ENCODE assay signal across 1 mouse cellular context in the genomic region with DNA sequence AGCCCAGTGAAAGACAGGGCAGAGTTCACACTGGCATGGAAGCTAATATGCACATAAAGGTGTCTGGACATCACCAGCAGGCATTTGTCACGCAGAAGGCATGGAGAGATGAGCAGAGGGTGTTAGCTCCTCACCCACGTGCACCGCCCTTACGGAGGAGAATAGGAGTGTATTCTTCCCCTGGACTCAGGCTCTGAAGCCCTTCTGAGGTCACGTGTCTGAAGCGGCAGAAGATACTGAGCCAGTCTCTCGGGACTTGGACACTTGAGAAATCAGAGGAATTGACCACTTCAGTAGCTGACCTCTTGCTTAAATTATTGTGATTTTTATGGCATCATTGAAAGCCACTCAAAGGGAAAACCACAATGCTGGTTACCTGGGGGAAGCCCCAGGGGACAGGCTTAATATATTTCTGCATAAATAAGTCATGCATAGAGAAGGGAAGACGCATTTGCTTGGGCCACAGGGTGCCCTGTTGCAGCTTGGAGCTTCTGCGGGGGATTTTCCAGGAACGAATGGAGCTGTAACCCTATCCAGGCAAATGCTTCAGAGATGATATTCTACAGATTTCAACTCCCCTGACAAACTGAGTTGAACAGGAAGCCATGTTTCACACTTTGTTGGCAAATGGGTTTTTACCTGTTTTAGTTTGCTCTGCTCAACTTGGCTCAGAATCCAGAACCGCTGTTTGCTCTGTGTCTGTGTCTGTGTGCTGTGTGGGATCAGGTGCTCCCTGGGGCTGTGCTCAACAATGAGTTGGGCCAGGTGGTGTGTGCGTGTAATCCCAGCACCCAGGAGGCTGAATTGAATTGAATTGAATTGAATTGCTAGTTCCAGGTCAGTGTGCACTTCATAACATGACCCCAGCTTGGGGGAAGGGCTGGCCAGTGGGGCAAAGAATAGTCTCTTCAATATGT.
TF ChIP-seq lines count a peak whose summit lies in the region.

No protein-coding gene starts in this region.

TF ChIP-seq in CH12.LX, 34 proteins besides CTCF, POLR2A, EP300 and RAD21:
- TF ChIP-seq SIN3A (IDR thresholded peaks at IDR 0.05; ENCODE audit: low read length) (no peak), USF1 (IDR thresholded peaks at IDR 0.05; ENCODE audit: low read depth, low read length) (peak; percentile 66), ZC3H11A (IDR thresholded peaks at IDR 0.05; ENCODE audit: low read depth, low read length) (no peak), CHD1 (IDR thresholded peaks at IDR 0.05; ENCODE audit: low read depth, low read length) (no peak), RCOR1 (conservative IDR thresholded peaks at IDR 0.05; ENCODE audit: low read depth, low read length) (no peak), HCFC1 (IDR thresholded peaks at IDR 0.05; ENCODE audit: low read depth, low read length) (no peak), GABPA (IDR thresholded peaks at IDR 0.05; ENCODE audit: insufficient replicate concordance, low read depth, low read length) (no peak), NRF1 (IDR thresholded peaks at IDR 0.05; ENCODE audit: low read depth, low read length) (no peak), ETS1 (conservative IDR thresholded peaks at IDR 0.05; ENCODE audit: low read depth, low read length) (peak; percentile 66; the same call in 1 of the 2 replicates), NELFE (IDR thresholded peaks at IDR 0.05; ENCODE audit: low read depth, low read length) (no peak), MAFK (IDR thresholded peaks at IDR 0.05; ENCODE audit: insufficient replicate concordance, low read length) (peak; percentile 23; the same call in 1 of the 2 replicates), MXI1 (IDR thresholded peaks at IDR 0.05; ENCODE audit: low read depth, low read length) (no peak), JUN (IDR thresholded peaks at IDR 0.05; ENCODE audit: insufficient read depth, low read depth, low read length) (no peak), PAX5 (IDR thresholded peaks at IDR 0.05; ENCODE audit: low read length) (no peak), ZNF384 (IDR thresholded peaks at IDR 0.05; ENCODE audit: low read depth, low read length) (no peak), SMC3 (IDR thresholded peaks at IDR 0.05; ENCODE audit: low read depth, low read length) (peak; percentile 6; the same call in 1 of the 2 replicates), ZMIZ1 (IDR thresholded peaks at IDR 0.05; ENCODE audit: low read depth, low read length) (no peak), TBP (conservative IDR thresholded peaks at IDR 0.05; ENCODE audit: low read depth, low read length) (no peak), MYC (IDR thresholded peaks at IDR 0.05; ENCODE audit: low read depth, low read length) (peak; percentile 76), JUND (conservative IDR thresholded peaks at IDR 0.05; ENCODE audit: low read depth, low read length) (no peak), BHLHE40 (IDR thresholded peaks at IDR 0.05; ENCODE audit: low read depth, low read length) (peak; percentile 89), IRF4 (IDR thresholded peaks at IDR 0.05; ENCODE audit: low read depth, low read length) (no peak; the same call in none of the 2 replicates), MAZ (IDR thresholded peaks at IDR 0.05; ENCODE audit: low read depth, low read length) (peak; percentile 24; the same call in 1 of the 2 replicates), POLR2AphosphoS2 (IDR thresholded peaks at IDR 0.05; ENCODE audit: low read depth, low read length) (no peak), ELF1 (IDR thresholded peaks at IDR 0.05; ENCODE audit: low read depth, low read length) (0 out of 2 replicates have a peak, but pooled peaks have one; percentile 15), UBTF (IDR thresholded peaks at IDR 0.05; ENCODE audit: low read depth, low read length) (no peak), E2F4 (IDR thresholded peaks at IDR 0.05; ENCODE audit: insufficient replicate concordance, low read depth, low read length) (no peak), TCF12 (IDR thresholded peaks at IDR 0.05; ENCODE audit: low read depth, low read length) (no peak; the same call in 1 of the 2 replicates), MEF2A (IDR thresholded peaks at IDR 0.05; ENCODE audit: borderline replicate concordance, low read depth, low read length) (peak; percentile 65; the same call in 1 of the 2 replicates), KAT2A (IDR thresholded peaks at IDR 0.05; ENCODE audit: insufficient replicate concordance, low read length) (no peak), USF2 (conservative IDR thresholded peaks at IDR 0.05; ENCODE audit: low read depth, low read length) (peak; percentile 50), ZKSCAN1 (IDR thresholded peaks at IDR 0.05; ENCODE audit: borderline replicate concordance, low read depth, low read length) (no peak), CHD2 (IDR thresholded peaks at IDR 0.05; ENCODE audit: low read length) (peak; percentile 50), MAX (IDR thresholded peaks at IDR 0.05; ENCODE audit: low read length) (peak; percentile 85)
